Mouse (Mus musculus) left cerebral cortex, postnatal 25 days (tissue): ENCODE measurements around the gene Pan2. TPM values are rescaled to one million over a fixed set of nuclear protein-coding genes. Genes with fewer than 3 reads are reported as not detected.

Source experiments
- DNase-seq, 2 experiments: peaks; one replicate each; pipeline ENCODE4 v3.0.0; 2022; ENCODE audit warnings: low spot score in 2 of 2, mixed read lengths in 1 of 2
- intact Hi-C: fragments of 180-260 bp; cut with DNase I; formaldehyde crosslinking; loops from one replicate; pipeline ENCODE4 v1.15.1; 2025
- total RNA-seq, 2 experiments: library from RNA; stranded (reverse); gene quantifications; 2 replicates each; pipeline ENCODE4 v1.2.3; 2021

Gene Pan2
- total RNA-seq, 2 experiments from 2014 or later: 14.3 to 15.4 TPM

DNA sequence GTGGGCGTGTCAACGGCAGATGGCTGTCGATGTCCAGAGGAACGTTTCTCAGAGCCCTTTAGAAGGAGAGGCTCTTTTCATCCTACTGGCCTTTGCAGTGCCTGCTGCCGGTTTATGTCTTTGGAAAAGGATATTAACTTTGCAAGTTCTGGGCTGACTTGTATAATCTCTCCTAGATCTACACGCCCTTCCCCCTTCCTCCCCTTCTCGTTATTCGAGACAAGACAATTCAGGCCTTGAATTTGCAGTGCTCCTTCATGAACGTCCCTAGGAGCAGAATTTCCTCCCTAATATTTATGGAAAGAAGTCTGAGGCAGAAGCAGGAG lies 66.0 kb downstream of the Pan2 start:
- DNase-seq: no peak
- intact Hi-C loops: loop anchor here (2.0 to 5.0 kb wide), 2 partner anchors 40 to 88 kb away; partner anchors contain the start of gene Smarcc2

DNA sequence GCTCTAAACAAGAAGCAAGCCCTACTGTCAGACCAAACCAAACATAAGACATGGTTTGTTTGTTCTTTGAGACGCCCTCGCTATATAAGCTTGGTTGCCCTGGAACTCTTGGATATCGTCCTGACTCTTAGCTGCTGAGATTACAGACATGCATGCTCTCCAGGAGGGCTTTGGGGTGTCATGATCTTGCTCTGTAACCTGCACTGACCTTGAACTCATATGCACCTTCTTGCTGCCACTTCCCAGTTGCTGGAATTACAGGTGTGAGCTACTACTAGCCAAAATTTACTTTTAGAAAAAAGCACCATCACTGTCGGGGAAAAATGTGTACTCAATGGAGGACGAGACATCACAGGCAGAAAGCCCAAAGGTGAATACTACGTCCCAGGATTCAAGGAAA lies 66.5 kb downstream of the Pan2 start:
- intact Hi-C loops: loop anchor here (2.0 to 5.0 kb wide), 2 partner anchors 39 to 88 kb away; partner anchors contain the start of gene Smarcc2
- no peak for DNase-seq

DNA sequence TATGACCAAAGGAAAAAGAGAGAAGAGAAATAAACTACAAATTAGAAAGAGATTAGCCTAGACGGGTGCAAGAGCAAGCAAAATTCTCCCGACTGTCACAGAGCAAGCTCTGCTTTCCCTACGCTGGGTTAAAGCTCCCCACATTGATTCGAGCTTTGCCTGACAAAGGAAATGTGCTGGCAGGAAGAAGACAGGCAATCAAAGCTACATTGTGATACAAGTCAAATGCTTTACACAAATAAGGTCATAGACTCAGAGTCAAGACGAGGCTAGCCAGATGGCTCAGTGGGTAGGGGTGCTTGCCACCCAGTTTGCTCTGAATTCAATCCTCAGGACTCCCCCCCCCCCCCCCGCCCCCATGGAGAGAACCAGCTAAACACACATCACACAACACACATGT lies 66.9 kb downstream of the Pan2 start:
- DNase-seq: no peak
- intact Hi-C loops: no loop called here

DNA sequence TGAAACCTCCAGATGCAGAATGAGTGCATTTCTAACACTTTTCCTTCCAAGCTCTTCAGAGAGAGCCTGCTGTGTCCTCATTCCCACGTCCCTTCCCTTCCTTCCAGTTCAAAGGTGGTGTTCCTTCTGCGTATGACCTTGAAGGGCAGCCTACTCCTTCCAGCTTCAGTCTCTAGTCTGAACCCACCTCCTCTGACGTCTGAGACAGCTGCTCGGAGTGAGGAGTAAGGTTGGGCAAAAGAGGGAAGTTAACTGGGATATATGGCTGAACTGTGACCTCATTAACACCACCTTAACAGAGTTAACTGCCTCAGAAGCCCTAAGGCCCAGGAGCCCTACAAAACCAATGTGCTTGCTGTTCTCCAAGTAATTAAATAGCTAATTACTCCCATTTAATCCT lies 67.5 kb downstream of the Pan2 start:
- intact Hi-C loops: no loop called here
- no peak for DNase-seq

Other genes with a start within 250 kb of the Pan2 start
- gene Ptges3, start 244.4 kb upstream of the Pan2 start, total RNA-seq: 100 to 1,000 TPM; 127 to 132 TPM
- 1,000 to 10,000 TPM; 1,709 to 1,721 TPM for gene Atp5b, start 220.1 kb upstream of the Pan2 start, total RNA-seq
- 10 to 100 TPM; 34.3 to 38.4 TPM for gene Baz2a, start 211.8 kb upstream of the Pan2 start, total RNA-seq
- gene Rbms2, start 123.0 kb upstream of the Pan2 start, total RNA-seq: 10 to 100 TPM; 11.3 to 13.5 TPM
- 10 to 100 TPM; 29.4 to 32.9 TPM for gene Gls2, start 108.9 kb upstream of the Pan2 start, total RNA-seq
- gene Spryd4, start 91.5 kb upstream of the Pan2 start, total RNA-seq: 10 to 100 TPM; 10.1 to 10.7 TPM
- gene Mip, start 77.5 kb upstream of the Pan2 start, total RNA-seq: not detected
- 1 to 10 TPM; 6.8 to 8.3 TPM for gene Timeless, start 71.3 kb upstream of the Pan2 start, total RNA-seq
- not detected for gene Apon, start 49.2 kb upstream of the Pan2 start, total RNA-seq
- gene Apof, start 34.7 kb upstream of the Pan2 start, total RNA-seq: not detected
- 10 to 100 TPM; 27.1 to 29.6 TPM for gene Stat2, start 32.8 kb upstream of the Pan2 start, total RNA-seq
- gene Il23a, start 4.6 kb upstream of the Pan2 start, total RNA-seq: under 1 TPM; 0.64 to 0.69 TPM
- 10 to 100 TPM; 64.7 to 70.5 TPM for gene Cnpy2, start 19.1 kb downstream of the Pan2 start, total RNA-seq
- gene Cs, start 34.4 kb downstream of the Pan2 start, total RNA-seq: 100 to 1,000 TPM; 227 to 229 TPM
- gene Coq10a, start 65.7 kb downstream of the Pan2 start, total RNA-seq: 10 to 100 TPM; 60.4 to 63.8 TPM
- 10 to 100 TPM; 65.1 to 68.9 TPM for gene Ankrd52, start 73.8 kb downstream of the Pan2 start, total RNA-seq
- under 1 TPM; 0.30 to 0.32 TPM for gene Slc39a5, start 97.9 kb downstream of the Pan2 start, total RNA-seq
- gene Nabp2, start 108.2 kb downstream of the Pan2 start, total RNA-seq: 10 to 100 TPM; 87.8 to 89.7 TPM
- gene Rnf41, start 108.3 kb downstream of the Pan2 start, total RNA-seq: 10 to 100 TPM; 76.7 to 78.6 TPM
- gene Smarcc2, start 155.9 kb downstream of the Pan2 start, total RNA-seq: 100 to 1,000 TPM; 228 to 232 TPM
- 100 to 1,000 TPM; 616 to 641 TPM for gene Myl6, start 190.8 kb downstream of the Pan2 start, total RNA-seq
- gene Myl6b, start 195.3 kb downstream of the Pan2 start, total RNA-seq: 10 to 100 TPM; 22.9 to 24.0 TPM
- gene Esyt1, start 222.5 kb downstream of the Pan2 start, total RNA-seq: 1 to 10 TPM; 7.9 to 8.0 TPM
- 10 to 100 TPM; 13.2 to 13.5 TPM for gene Zc3h10, start 244.4 kb downstream of the Pan2 start, total RNA-seq
- 1,000 to 10,000 TPM; 1,545 to 1,604 TPM for gene Rpl41, start 246.0 kb downstream of the Pan2 start, total RNA-seq